Mouse (Mus musculus) embryonic fibroblast, embryonic 13.5 days (primary cell): ENCODE results near the gene Adamts4.

Experiments used
- CTCF ChIP-seq: IDR thresholded peaks from 2 replicates; pipeline ENCODE4 v1.5.1; 2011; ENCODE audit warnings: mild to moderate bottlenecking, control low read depth, low read length, moderate library complexity, borderline replicate concordance; ENCODE audit not compliant: insufficient read depth
- POLR2A ChIP-seq: IDR thresholded peaks from 2 replicates; pipeline ENCODE4 v1.6.1; 2011; ENCODE audit warnings: low read depth, mild to moderate bottlenecking, control low read depth, low read length, moderate library complexity

GRCm38 (mm10) chr1:171200769-171201168 is 49.5 kb upstream of the Adamts4 start:
- TF ChIP-seq CTCF: no peak
- no peak for TF ChIP-seq POLR2A
